Comparison of ENCODE assay signal across 9 mouse cellular contexts in the genomic region with DNA sequence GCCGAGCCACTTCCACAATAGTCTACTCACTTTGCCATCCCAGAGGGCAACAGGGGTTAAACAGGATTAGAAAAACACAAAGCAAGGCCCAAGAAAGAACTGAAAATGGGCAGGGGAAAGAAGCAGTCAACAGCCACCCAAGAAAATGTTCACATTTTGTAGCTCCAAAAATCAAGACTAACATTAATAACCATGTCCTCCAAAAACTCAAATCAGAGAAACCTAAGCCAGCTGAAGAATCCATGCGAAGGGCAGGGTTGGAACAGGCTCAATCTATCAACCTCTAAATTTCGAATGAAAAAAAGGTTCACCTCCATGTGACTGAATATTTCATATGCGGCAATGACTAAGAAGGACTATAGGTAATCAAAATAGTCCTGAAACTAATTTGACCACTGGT. TPM values are rescaled to one million over a fixed set of nuclear protein-coding genes. Genes with fewer than 3 reads are reported as not detected.
DNase-seq lines count a peak whose midpoint lies in the region; ATAC-seq and TF ChIP-seq lines count a peak whose summit lies in the region.
"Had no signal": no experiment of that assay in that cellular context is flagged by ENCODE, and none has a peak within 500 bp of the region (broad histone marks: within the 10 kb centered on the region; RNA-seq: fewer than 3 reads in every experiment).

No protein-coding gene starts in this region.

- H3K4me3 ChIP-seq in kidney, postnatal 0 days (replicated peaks; ENCODE audit: low read depth, low read length) = peak overlapping the region; percentile 84; the same call in 1 of the 2 replicates
- H3K4me3 ChIP-seq in embryonic facial prominence, embryonic 14.5 days (ENCODE audit: low read depth, low read length) = peak overlapping the region; percentile 88
- peak overlapping the region; percentile 81 for H3K4me3 ChIP-seq in limb, embryonic 10.5 days
- peak overlapping the region; percentile 86 for H3K4me3 ChIP-seq in neural tube, embryonic 13.5 days

- H3K4me1 ChIP-seq in kidney, postnatal 0 days (replicated peaks; ENCODE audit: insufficient read depth, low read length) = no peaks in the 10 kb centered on the region
- H3K4me1 ChIP-seq in embryonic facial prominence, embryonic 14.5 days (ENCODE audit: control insufficient read depth, insufficient read depth, low read length) = 0 out of 2 replicates have a peak, but pooled peaks cover 5% of the 10 kb centered on the region
- peaks cover 6% of the 10 kb centered on the region; the same call in 1 of the 2 replicates for H3K4me1 ChIP-seq in limb, embryonic 10.5 days
- peaks cover 9% of the 10 kb centered on the region; the same call in 1 of the 2 replicates for H3K4me1 ChIP-seq in neural tube, embryonic 13.5 days (replicated peaks)

- H3K27me3 ChIP-seq in kidney, postnatal 0 days (ENCODE audit: insufficient read depth, low read length) = no peaks in the 10 kb centered on the region
- no peaks in the 10 kb centered on the region for H3K27me3 ChIP-seq in embryonic facial prominence, embryonic 14.5 days (replicated peaks; ENCODE audit: control insufficient read depth, insufficient read depth, low read length)
- H3K27me3 ChIP-seq in limb, embryonic 10.5 days (ENCODE audit: low read depth, poor library complexity, severe bottlenecking) = no peaks in the 10 kb centered on the region
- no peaks in the 10 kb centered on the region for H3K27me3 ChIP-seq in neural tube, embryonic 13.5 days

- no peak overlapping the region for H3K27ac ChIP-seq in kidney, postnatal 0 days
- peak overlapping the region; percentile 94 for H3K27ac ChIP-seq in embryonic facial prominence, embryonic 14.5 days (replicated peaks; ENCODE audit: low read depth, low read length)
- 0 out of 2 replicates have a peak overlapping the region, but pooled peaks have one; percentile 90 for H3K27ac ChIP-seq in limb, embryonic 10.5 days
- no peak overlapping the region for H3K27ac ChIP-seq in neural tube, embryonic 13.5 days (replicated peaks)

- WGBS in kidney, postnatal 0 days = 65% methylated on average over 4 of the region's 4 CpGs
- 42% methylated on average over 4 of the region's 4 CpGs for WGBS in embryonic facial prominence, embryonic 14.5 days
- WGBS in limb, embryonic 10.5 days = 76% methylated on average over 4 of the region's 4 CpGs
- WGBS in neural tube, embryonic 13.5 days = 66% methylated on average over 4 of the region's 4 CpGs

- no peak for DNase-seq in kidney, postnatal 0 days (ENCODE audit: low spot score)
- no peak for DNase-seq in kidney, adult 18-20 months
- no peak for DNase-seq in embryonic facial prominence, embryonic 14.5 days (ENCODE audit: low spot score)
- no peak for DNase-seq in limb, embryonic 10.5 days (ENCODE audit: low spot score)
- DNase-seq in urinary bladder, postnatal 4 days (ENCODE audit: low spot score in 2 of 2) = no peak
- no peak for DNase-seq in layer of hippocampus, adult 9-10 months (ENCODE audit: low spot score)
- no peak for DNase-seq in spleen, postnatal 14 days (ENCODE audit: low spot score in 2 of 2)
- DNase-seq: kidney, postnatal 36 days had no signal

- TF ChIP-seq CTCF in kidney, postnatal 0 days (IDR thresholded peaks at IDR 0.05; ENCODE audit: low read depth) = no peak

- H3K4me2 ChIP-seq in kidney, postnatal 0 days (ENCODE audit: low read length) = peak overlapping the region; percentile 81
- peak overlapping the region; percentile 84 for H3K4me2 ChIP-seq in embryonic facial prominence, embryonic 14.5 days (ENCODE audit: low read depth, low read length)
- peak overlapping the region; percentile 70 for H3K4me2 ChIP-seq in neural tube, embryonic 13.5 days

- no peak for ATAC-seq in kidney, postnatal 0 days (replicated peaks; ENCODE audit: low FRiP score, low read depth)
- ATAC-seq in embryonic facial prominence, embryonic 14.5 days (ENCODE audit: low read depth) = no peak
- ATAC-seq in neural tube, embryonic 13.5 days (ENCODE audit: low read depth) = no peak

- peak overlapping the region; percentile 94; the same call in 1 of the 2 replicates for H3K9ac ChIP-seq in kidney, postnatal 0 days (ENCODE audit: low read depth, low read length)
- no peak overlapping the region for H3K9ac ChIP-seq in embryonic facial prominence, embryonic 14.5 days (ENCODE audit: low read depth, low read length)
- H3K9ac ChIP-seq in neural tube, embryonic 13.5 days = no peak overlapping the region

- no peaks in the 10 kb centered on the region for H3K36me3 ChIP-seq in kidney, postnatal 0 days (ENCODE audit: insufficient read depth, low read length)
- no peaks in the 10 kb centered on the region for H3K36me3 ChIP-seq in embryonic facial prominence, embryonic 14.5 days (ENCODE audit: control insufficient read depth, insufficient read depth, low read length)
- H3K36me3 ChIP-seq in limb, embryonic 10.5 days = no peaks in the 10 kb centered on the region
- H3K36me3 ChIP-seq in neural tube, embryonic 13.5 days = no peaks in the 10 kb centered on the region

- H3K9me3 ChIP-seq in kidney, postnatal 0 days (replicated peaks; ENCODE audit: low read length) = no peaks in the 10 kb centered on the region
- H3K9me3 ChIP-seq in embryonic facial prominence, embryonic 14.5 days (ENCODE audit: control insufficient read depth, low read length) = no peaks in the 10 kb centered on the region
- no peaks in the 10 kb centered on the region for H3K9me3 ChIP-seq in limb, embryonic 10.5 days (replicated peaks)
- H3K9me3 ChIP-seq in neural tube, embryonic 13.5 days = no peaks in the 10 kb centered on the region

RNA-seq across cellular contexts. Expression of a gene that starts 1.5 kb away (rescaled TPM):
- polyA plus RNA-seq in kidney, postnatal 0 days (2015; fragmentation: Nextera tagmentation; extraction: Ambion mirVana) = 12.4 and 13.2 TPM in 2 replicates
- 10.0 and 10.3 TPM in 2 replicates for polyA plus RNA-seq in embryonic facial prominence, embryonic 14.5 days (2014; fragmentation: Nextera tagmentation; extraction: Ambion mirVana)
- 4.0 and 5.0 TPM in 2 replicates for polyA plus RNA-seq in limb, embryonic 10.5 days (2016; fragmentation: Nextera tagmentation; extraction: Ambion mirVana)
- polyA plus RNA-seq in neural tube, embryonic 13.5 days (2015; fragmentation: Nextera tagmentation; extraction: Ambion mirVana) = 3.9 and 4.5 TPM in 2 replicates

RNA-seq across cellular contexts. Expression of a gene that starts 33.6 kb away (rescaled TPM):
- 18.0 and 18.1 TPM in 2 replicates for polyA plus RNA-seq in kidney, postnatal 0 days (2015; fragmentation: Nextera tagmentation; extraction: Ambion mirVana)
- polyA plus RNA-seq in embryonic facial prominence, embryonic 14.5 days (2014; fragmentation: Nextera tagmentation; extraction: Ambion mirVana) = 19.0 and 25.4 TPM in 2 replicates
- polyA plus RNA-seq in limb, embryonic 10.5 days (2016; fragmentation: Nextera tagmentation; extraction: Ambion mirVana) = 10.0 and 11.1 TPM in 2 replicates
- 47.9 and 53.3 TPM in 2 replicates for polyA plus RNA-seq in neural tube, embryonic 13.5 days (2015; fragmentation: Nextera tagmentation; extraction: Ambion mirVana)

RNA-seq across cellular contexts. Expression of a gene that starts 33.8 kb away (rescaled TPM):
- polyA plus RNA-seq in kidney, postnatal 0 days (2015; fragmentation: Nextera tagmentation; extraction: Ambion mirVana) = 472 and 558 TPM in 2 replicates
- polyA plus RNA-seq in embryonic facial prominence, embryonic 14.5 days (2014; fragmentation: Nextera tagmentation; extraction: Ambion mirVana) = 513 and 535 TPM in 2 replicates
- 460 and 562 TPM in 2 replicates for polyA plus RNA-seq in limb, embryonic 10.5 days (2016; fragmentation: Nextera tagmentation; extraction: Ambion mirVana)
- polyA plus RNA-seq in neural tube, embryonic 13.5 days (2015; fragmentation: Nextera tagmentation; extraction: Ambion mirVana) = 273 and 319 TPM in 2 replicates

Comparison
In these comparisons a context has a peak if more than half of its experiments do, and no peak if none do; other contexts are left out.
1. H3K27ac ChIP-seq: peak in embryonic facial prominence, embryonic 14.5 days (single experiment) and limb, embryonic 10.5 days (single experiment); none in kidney, postnatal 0 days (single experiment) and neural tube, embryonic 13.5 days (single experiment).
2. Peak in every context shown above with its lines, with median percentiles within 50 percentile points of each other: H3K4me2 ChIP-seq and H3K4me3 ChIP-seq.